Mouse (Mus musculus) gonadal fat pad, adult 2 months (tissue): ENCODE data around the gene Mrpl48. TPM values are rescaled to one million over a fixed set of nuclear protein-coding genes. Genes with fewer than 3 reads are reported as not detected.

Source experiments
- DNase-seq: peaks from one replicate; pipeline ENCODE4 v3.0.0-alpha.2; 2012; ENCODE audit warnings: low read depth
- polyA plus RNA-seq: library from polyadenylated mRNA; depleted of rRNA; stranded (reverse); fragments of >200 nt; gene quantifications from 2 replicates; pipeline ENCODE4 v1.2.3, GENCODE M21; 2012

Gene Mrpl48
- polyA plus RNA-seq, 1 experiment = 24.7 TPM

DNA sequence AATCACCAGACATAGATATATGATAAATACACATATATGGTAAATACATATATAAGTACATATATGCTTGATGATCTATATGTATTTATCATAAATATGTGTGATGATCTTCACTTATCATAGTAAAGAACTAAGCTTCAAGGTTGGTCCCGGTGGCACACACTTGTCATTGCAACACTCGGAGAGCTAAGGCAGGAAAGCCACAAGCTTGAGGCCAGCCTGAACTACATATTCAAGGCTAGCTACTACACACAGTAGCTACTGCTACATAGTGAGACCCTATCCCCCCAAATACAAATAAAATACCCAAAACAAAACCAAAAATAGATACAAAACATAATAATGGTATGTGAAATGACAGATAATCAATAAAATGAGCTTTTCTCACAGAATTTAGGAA is 72.3 kb downstream of the Mrpl48 start:
- DNase-seq = no peak

GRCm38 (mm10) chr7:100534216-100534615 is 73.9 kb downstream of the Mrpl48 start:
- no peak for DNase-seq

DNA sequence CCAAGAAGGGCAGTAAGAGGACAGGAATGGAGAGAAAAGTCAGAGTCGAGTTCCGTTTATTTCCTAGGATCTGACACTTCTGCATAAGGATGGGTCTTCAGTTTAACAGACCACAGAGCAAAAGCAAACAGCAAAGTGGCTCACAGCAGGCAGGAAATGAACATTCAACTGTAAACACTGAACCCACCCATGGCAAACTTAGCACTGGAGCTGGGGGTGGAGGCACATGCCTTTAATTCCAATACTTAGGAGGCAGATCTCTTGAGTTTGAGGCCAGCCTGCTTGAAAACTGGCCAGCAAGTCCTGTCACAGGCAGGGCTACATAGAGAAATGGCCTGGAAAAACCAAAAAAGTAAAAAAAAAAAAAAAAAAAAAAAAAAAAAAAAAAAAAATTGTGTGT is 74.6 kb downstream of the Mrpl48 start:
- DNase-seq = no peak

- no peak for DNase-seq
Measured at GRCm38 (mm10) chr7:100530766-100531165, 77.3 kb downstream of the Mrpl48 start.

DNA sequence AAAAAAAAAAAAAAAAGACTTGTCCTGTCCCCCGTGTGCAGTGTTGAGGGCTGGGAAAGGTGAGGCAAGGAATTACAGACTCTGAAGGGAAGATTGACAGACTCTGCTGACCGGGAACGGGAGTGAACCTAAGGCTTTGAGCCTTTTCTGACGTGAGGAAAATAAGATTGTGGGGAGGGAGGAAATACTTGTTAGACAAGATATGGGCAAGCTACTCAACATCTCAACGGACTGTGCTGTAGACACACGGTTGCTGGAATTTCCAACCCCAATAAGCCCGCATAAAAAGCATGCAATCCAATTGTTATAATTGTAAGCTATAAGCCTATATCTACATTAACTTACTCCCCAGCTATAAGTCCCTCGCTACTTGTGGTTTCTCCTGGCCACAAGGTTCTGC is 83.4 kb downstream of the Mrpl48 start:
- no peak for DNase-seq

DNA sequence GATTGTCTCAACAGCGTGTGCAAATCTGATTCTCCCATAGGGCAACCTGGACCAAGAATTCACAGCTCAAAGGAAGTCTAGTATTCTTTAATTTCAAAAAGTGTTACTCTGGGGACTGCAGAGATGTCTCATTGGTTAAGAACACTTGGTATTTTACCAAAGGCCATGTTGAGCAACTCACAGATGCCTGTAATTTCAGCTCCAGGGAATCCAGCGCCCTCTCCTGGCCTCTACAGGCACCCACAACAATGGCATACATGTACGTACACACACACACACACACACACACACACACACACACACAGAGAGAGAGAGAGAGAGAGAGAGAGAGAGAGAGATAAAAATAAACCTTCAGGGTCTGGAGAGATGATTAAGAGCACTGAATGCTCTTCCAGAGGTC is 85.9 kb downstream of the Mrpl48 start:
- no peak for DNase-seq

- DNase-seq = no peak
Measured at GRCm38 (mm10) chr7:100520663-100521285, 87.3 kb downstream of the Mrpl48 start.

DNA sequence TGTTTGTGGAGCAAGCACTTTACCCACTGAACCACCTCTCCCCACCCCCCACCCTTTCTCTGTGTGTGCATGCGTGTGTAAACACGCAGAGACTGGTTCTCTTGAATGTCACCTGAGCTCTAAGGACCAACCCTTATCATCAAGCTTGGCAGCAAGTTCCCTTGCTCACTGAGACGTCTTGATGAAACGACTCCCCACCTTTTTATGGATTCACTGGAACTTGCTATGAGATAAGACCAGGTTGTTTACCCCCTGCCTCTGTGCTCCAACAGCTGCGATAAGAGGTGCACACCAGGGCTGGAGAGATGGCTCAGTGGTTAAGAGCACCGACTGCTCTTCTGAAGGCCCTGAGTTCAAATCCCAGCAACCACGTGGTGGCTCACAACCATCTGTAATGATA is 87.9 kb downstream of the Mrpl48 start:
- DNase-seq = no peak

- no peak for DNase-seq
Measured at GRCm38 (mm10) chr7:100514573-100514972, 93.5 kb downstream of the Mrpl48 start, which contains the start of gene Dnajb13. TSS of gene Dnajb13 (minus strand) at chr7:100514960.

- no peak for DNase-seq
Measured at GRCm38 (mm10) chr7:100511602-100512001, 96.5 kb downstream of the Mrpl48 start.

- DNase-seq = no peak
Measured at GRCm38 (mm10) chr7:100508670-100509069, 99.4 kb downstream of the Mrpl48 start.

- no peak for DNase-seq
Measured at GRCm38 (mm10) chr7:100506494-100506893, 101.6 kb downstream of the Mrpl48 start.

DNA sequence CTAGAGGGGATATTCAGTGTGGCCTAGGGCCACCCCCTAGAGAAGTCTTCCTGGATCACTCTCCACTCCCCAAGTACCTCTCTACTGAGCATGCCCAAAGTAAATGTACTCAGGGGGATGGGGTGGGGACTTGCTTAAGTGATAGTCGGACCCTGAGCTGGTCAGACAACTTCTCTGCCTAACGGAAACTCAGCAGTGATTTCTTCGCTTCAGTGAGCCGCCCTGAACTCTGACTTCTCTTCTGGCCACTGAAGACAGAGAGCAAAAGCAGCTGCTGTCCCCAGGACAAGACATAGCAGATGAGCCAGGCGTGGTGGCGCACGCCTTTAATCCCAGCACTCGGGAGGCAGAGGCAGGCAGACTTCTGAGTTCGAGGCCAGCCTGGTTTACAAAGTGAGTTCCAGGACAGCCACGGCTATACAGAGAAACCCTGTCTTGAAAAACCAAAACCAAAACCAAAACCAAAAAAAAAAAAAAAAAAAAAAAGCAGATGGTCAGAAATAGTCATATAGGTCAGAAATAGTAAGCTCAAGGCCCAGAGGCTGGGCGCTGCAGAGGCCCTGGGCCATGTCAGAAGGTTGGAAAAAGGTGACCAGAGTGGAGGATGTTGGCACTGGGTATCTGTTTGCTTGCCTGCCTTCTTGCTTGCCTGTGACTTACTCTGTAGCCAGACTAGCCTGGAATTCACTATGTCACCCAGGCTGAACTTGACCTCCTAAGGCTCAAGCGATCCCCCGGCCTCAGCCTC is 103.2 kb downstream of the Mrpl48 start:
- DNase-seq = no peak

DNA sequence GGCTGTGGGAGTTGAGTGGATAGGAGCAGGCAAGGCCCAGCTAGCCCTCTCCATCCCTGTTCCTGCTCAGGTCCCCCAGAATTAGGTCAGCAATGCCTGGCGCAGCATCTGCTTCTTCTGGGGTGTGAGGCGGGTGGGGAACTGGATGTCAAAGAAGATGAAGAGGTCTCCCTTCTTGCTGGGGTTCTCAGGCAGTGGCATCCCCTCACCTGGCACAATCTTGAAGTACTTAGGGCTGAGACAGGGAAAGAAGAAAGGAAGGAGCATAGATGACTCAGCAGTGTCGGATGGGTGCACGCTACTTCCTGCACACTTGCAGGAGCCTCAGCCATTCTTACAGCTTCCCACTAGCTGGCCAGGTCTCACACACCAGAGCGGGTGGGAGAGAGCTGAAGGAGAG is 105.0 kb downstream of the Mrpl48 start:
- no peak for DNase-seq

GRCm38 (mm10) chr7:100502374-100502922 is 105.7 kb downstream of the Mrpl48 start:
- DNase-seq = no peak

GRCm38 (mm10) chr7:100501844-100502373 is 106.2 kb downstream of the Mrpl48 start:
- no peak for DNase-seq

GRCm38 (mm10) chr7:100501027-100501843 is 106.9 kb downstream of the Mrpl48 start:
- DNase-seq = no peak

- no peak for DNase-seq
Measured at GRCm38 (mm10) chr7:100500276-100500977, 107.7 kb downstream of the Mrpl48 start.

GRCm38 (mm10) chr7:100499465-100499864 is 108.6 kb downstream of the Mrpl48 start:
- DNase-seq = no peak

DNA sequence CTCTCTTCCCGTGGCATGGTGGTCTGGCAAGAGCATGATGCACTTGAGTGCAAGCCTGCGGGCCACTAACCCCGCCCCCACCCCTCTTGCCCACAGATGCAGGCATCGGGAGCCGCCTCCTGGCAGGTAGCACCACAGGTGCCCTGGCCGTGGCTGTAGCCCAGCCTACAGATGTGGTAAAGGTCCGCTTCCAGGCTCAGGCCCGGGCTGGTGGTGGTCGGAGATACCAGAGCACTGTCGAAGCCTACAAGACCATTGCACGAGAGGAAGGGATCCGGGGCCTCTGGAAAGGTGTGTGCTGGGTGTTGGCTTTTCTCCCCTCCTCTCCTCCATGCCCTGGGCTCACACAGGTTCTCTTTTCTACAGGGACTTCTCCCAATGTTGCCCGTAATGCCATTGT is 110.1 kb downstream of the Mrpl48 start:
- DNase-seq = no peak

DNA sequence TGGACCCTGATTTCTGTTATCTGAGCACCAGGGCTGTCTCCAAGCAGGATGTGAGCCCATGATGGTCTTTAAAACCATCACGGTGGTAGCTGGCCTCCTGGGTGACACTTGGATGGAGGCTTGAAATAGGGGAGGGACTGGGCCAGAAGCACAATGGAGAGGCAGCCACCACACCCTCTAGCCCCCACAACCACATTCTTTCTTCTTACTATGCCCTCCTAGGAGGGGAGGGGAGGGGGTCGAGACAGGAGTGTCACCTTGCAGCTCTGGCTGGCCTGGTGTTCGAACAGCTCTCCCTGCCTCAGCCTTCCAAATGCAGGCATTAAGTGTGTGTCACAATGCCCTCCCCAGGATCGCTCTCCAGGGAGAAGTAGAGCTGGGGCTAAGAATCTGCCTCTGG is 110.7 kb downstream of the Mrpl48 start:
- DNase-seq = no peak
